Mouse (Mus musculus): Measurements from ENCODE around the gene Cdk5rap2. TPM values are rescaled to one million over a fixed set of nuclear protein-coding genes. Genes with fewer than 3 reads are reported as not detected.

Cdk5rap2 gene
- total and polyA plus RNA-seq, 3 experiments: 10.5 to 15.4 TPM; not detected in 1

GRCm38 (mm10) chr4:70283163-70283562 is 127.1 kb downstream of the Cdk5rap2 start:
- no peaks in the 10 kb centered on the region for H3K27me3 ChIP-seq (ENCODE audit: control insufficient read depth in 1 of 2, insufficient read depth in 2 of 2, low read length in 2 of 2)
- H3K4me3 ChIP-seq (ENCODE audit: control insufficient read depth in 1 of 2, insufficient read depth in 1 of 2, low read depth in 2 of 2, low read length in 2 of 2): no peak overlapping the region
- no peak for TF ChIP-seq MAZ (IDR thresholded peaks at IDR 0.05; ENCODE audit: low read depth, low read length)
- TF ChIP-seq MAFK (IDR thresholded peaks at IDR 0.05; ENCODE audit: borderline replicate concordance, low read depth, low read length): no peak
- no peak for TF ChIP-seq USF2 (IDR thresholded peaks at IDR 0.05; ENCODE audit: borderline replicate concordance in 1 of 2, insufficient read depth in 1 of 2, low read depth in 1 of 2, low read length in 2 of 2)
- TF ChIP-seq NELFE (IDR thresholded peaks at IDR 0.05; ENCODE audit: low read depth, low read length): no peak
- TF ChIP-seq SMC3 (IDR thresholded peaks at IDR 0.05; ENCODE audit: low read depth, low read length): no peak
- no peak for TF ChIP-seq MEF2A (IDR thresholded peaks at IDR 0.05; ENCODE audit: extremely low read depth, insufficient replicate concordance, low read depth, low read length, poor library complexity, severe bottlenecking)
- TF ChIP-seq ZNF384 (IDR thresholded peaks at IDR 0.05; ENCODE audit: low read depth, low read length): no peak
- no peak for TF ChIP-seq POLR2A (IDR thresholded peaks at IDR 0.05; ENCODE audit: control insufficient read depth in 1 of 2, insufficient read depth in 1 of 2, low read depth in 1 of 2, low read length in 2 of 2, poor library complexity in 1 of 2)
- TF ChIP-seq CHD2 (IDR thresholded peaks at IDR 0.05; ENCODE audit: low read length): no peak
- no peak overlapping the region for H3K27ac ChIP-seq (ENCODE audit: control insufficient read depth, low read depth, low read length)
- no peaks in the 10 kb centered on the region for H3K4me1 ChIP-seq (ENCODE audit: control insufficient read depth in 1 of 2, insufficient read depth in 2 of 2, low read length in 2 of 2)
- H3K9me3 ChIP-seq (replicated peaks; ENCODE audit: insufficient read depth, low read length): no peaks in the 10 kb centered on the region
- no peak overlapping the region for H3K9ac ChIP-seq (ENCODE audit: control insufficient read depth, low read depth, low read length, poor library complexity, severe bottlenecking)
- no peak for DNase-seq (ENCODE audit: low read depth, low spot score)
- H3K36me3 ChIP-seq (ENCODE audit: control insufficient read depth in 1 of 2, insufficient read depth in 2 of 2, low read length in 2 of 2): no peaks in the 10 kb centered on the region
- H3K79me2 ChIP-seq (ENCODE audit: control insufficient read depth, insufficient read depth, low read length, poor library complexity): no peaks in the 10 kb centered on the region

- no peaks in the 10 kb centered on the region; a peak in 1 of 4 replicates for H3K36me3 ChIP-seq (ENCODE audit: control insufficient read depth in 1 of 2, insufficient read depth in 2 of 2, low read length in 2 of 2)
- no peak for DNase-seq (ENCODE audit: low read depth, low spot score)
Measured at GRCm38 (mm10) chr4:70278882-70279281, 131.4 kb downstream of the Cdk5rap2 start.

GRCm38 (mm10) chr4:70278057-70278456 is 132.2 kb downstream of the Cdk5rap2 start:
- TF ChIP-seq CHD1 (IDR thresholded peaks at IDR 0.05; ENCODE audit: low read depth, low read length) (no peak), ZNF384 (IDR thresholded peaks at IDR 0.05; ENCODE audit: low read depth, low read length) (no peak), POLR2AphosphoS2 (IDR thresholded peaks at IDR 0.05; ENCODE audit: low read length) (no peak), MEF2A (IDR thresholded peaks at IDR 0.05; ENCODE audit: extremely low read depth, insufficient replicate concordance, low read depth, low read length, poor library complexity, severe bottlenecking) (no peak), ZMIZ1 (IDR thresholded peaks at IDR 0.05; ENCODE audit: low read depth, low read length) (no peak), SIN3A (IDR thresholded peaks at IDR 0.05; ENCODE audit: low read length) (no peak), CHD2 (IDR thresholded peaks at IDR 0.05; ENCODE audit: low read length) (no peak), BHLHE40 (IDR thresholded peaks at IDR 0.05; ENCODE audit: borderline replicate concordance, low read depth, low read length) (no peak), MAFK (IDR thresholded peaks at IDR 0.05; ENCODE audit: borderline replicate concordance, low read depth, low read length) (no peak), MYB (IDR thresholded peaks at IDR 0.05; ENCODE audit: low read depth, low read length) (no peak), KAT2A (conservative IDR thresholded peaks at IDR 0.05; ENCODE audit: low read depth, low read length) (no peak), RCOR1 (IDR thresholded peaks at IDR 0.05; ENCODE audit: low read depth, low read length) (no peak), USF1 (IDR thresholded peaks at IDR 0.05; ENCODE audit: low read depth, low read length) (no peak), MAX (IDR thresholded peaks at IDR 0.05; ENCODE audit: low read length) (no peak), TBP (IDR thresholded peaks at IDR 0.05; ENCODE audit: low read depth, low read length) (no peak), MXI1 (IDR thresholded peaks at IDR 0.05; ENCODE audit: low read depth, low read length) (no peak), EP300 (IDR thresholded peaks at IDR 0.05; ENCODE audit: low read depth in 1 of 2, low read length in 2 of 2) (no peak), POLR2AphosphoS5 (IDR thresholded peaks at IDR 0.05; ENCODE audit: borderline replicate concordance, low read depth, low read length) (no peak), RAD21 (IDR thresholded peaks at IDR 0.05; ENCODE audit: low read depth, low read length) (no peak)
- no peaks in the 10 kb centered on the region for H3K79me2 ChIP-seq (ENCODE audit: control insufficient read depth, insufficient read depth, low read length, poor library complexity)
- no peak overlapping the region for H3K27ac ChIP-seq (ENCODE audit: control insufficient read depth, low read depth, low read length)
- H3K9me3 ChIP-seq (replicated peaks; ENCODE audit: insufficient read depth, low read length): no peaks in the 10 kb centered on the region
- no peaks in the 10 kb centered on the region for H3K4me1 ChIP-seq (ENCODE audit: control insufficient read depth in 1 of 2, insufficient read depth in 2 of 2, low read length in 2 of 2)
- no peak overlapping the region for H3K9ac ChIP-seq (ENCODE audit: control insufficient read depth, low read depth, low read length, poor library complexity, severe bottlenecking)
- no peak for DNase-seq (ENCODE audit: low read depth, low spot score)
- no peaks in the 10 kb centered on the region for H3K27me3 ChIP-seq (ENCODE audit: control insufficient read depth in 1 of 2, insufficient read depth in 2 of 2, low read length in 2 of 2)
- no peak overlapping the region for H3K4me3 ChIP-seq (ENCODE audit: control insufficient read depth in 1 of 2, insufficient read depth in 1 of 2, low read depth in 2 of 2, low read length in 2 of 2)
- no peaks in the 10 kb centered on the region; a peak in 1 of 4 replicates for H3K36me3 ChIP-seq (ENCODE audit: control insufficient read depth in 1 of 2, insufficient read depth in 2 of 2, low read length in 2 of 2)

More at GRCm38 (mm10) chr4:70278882-70279281, 131.4 kb downstream of the Cdk5rap2 start:
- Histone ChIP-seq H3K27me3 (ENCODE audit: control insufficient read depth in 1 of 2, insufficient read depth in 2 of 2, low read length in 2 of 2) (no peaks in the 10 kb centered on the region), H3K4me1 (ENCODE audit: control insufficient read depth in 1 of 2, insufficient read depth in 2 of 2, low read length in 2 of 2) (no peaks in the 10 kb centered on the region), H3K9me3 (replicated peaks; ENCODE audit: insufficient read depth, low read length) (no peaks in the 10 kb centered on the region), H3K4me3 (ENCODE audit: control insufficient read depth in 1 of 2, insufficient read depth in 1 of 2, low read depth in 2 of 2, low read length in 2 of 2) (no peak overlapping the region), H3K9ac (ENCODE audit: control insufficient read depth, low read depth, low read length, poor library complexity, severe bottlenecking) (no peak overlapping the region), H3K27ac (ENCODE audit: control insufficient read depth, low read depth, low read length) (no peak overlapping the region), H3K79me2 (ENCODE audit: control insufficient read depth, insufficient read depth, low read length, poor library complexity) (no peaks in the 10 kb centered on the region)
- TF ChIP-seq SMC3 (IDR thresholded peaks at IDR 0.05; ENCODE audit: low read depth, low read length) (no peak), NRF1 (IDR thresholded peaks at IDR 0.05; ENCODE audit: insufficient read depth, low read depth, low read length, poor library complexity, severe bottlenecking) (no peak), ZNF384 (IDR thresholded peaks at IDR 0.05; ENCODE audit: low read depth, low read length) (no peak), MYB (IDR thresholded peaks at IDR 0.05; ENCODE audit: low read depth, low read length) (no peak)

Data from MEL (cell line).